Mouse (Mus musculus) CD4-positive, CD25-positive, alpha-beta regulatory T cell, adult 4 months (primary cell): Measurements from ENCODE around the gene Brd9. TPM values are rescaled to one million over a fixed set of nuclear protein-coding genes. Genes with fewer than 3 reads are reported as not detected.
"Not testable (repeated sequence)": the region's sequence is repeated elsewhere in the genome, so short reads cannot be mapped to it uniquely, and the experiment has no call there.

ENCODE experiments used
- ATAC-seq: one replicate; pipeline ENCODE4 v1.8.0; 2017
- polyA plus RNA-seq, 2 experiments: library from polyadenylated mRNA; unstranded; fragments of 100-300 nt; shearing (Covaris generic); gene quantifications; one replicate each; pipeline ENCODE4 v1.2.1; 2017

Brd9 gene
- polyA plus RNA-seq, 2 experiments from 2014 or later, result 61.9 to 72.2 TPM

- ATAC-seq, result no peak
Observed at GRCm38 (mm10) chr13:73991267-73991666, 53.7 kb downstream of the Brd9 start.

GRCm38 (mm10) chr13:73996456-73996855 lies 58.8 kb downstream of the Brd9 start:
- no peak for ATAC-seq

GRCm38 (mm10) chr13:74000519-74000918 lies 62.9 kb downstream of the Brd9 start:
- no peak for ATAC-seq

GRCm38 (mm10) chr13:74000961-74001360 lies 63.4 kb downstream of the Brd9 start:
- ATAC-seq, result no peak

- ATAC-seq, result no peak
Observed at GRCm38 (mm10) chr13:74001492-74001891, 63.9 kb downstream of the Brd9 start.

- ATAC-seq, result not testable (repeated sequence)
Observed at GRCm38 (mm10) chr13:74006881-74007280, 69.3 kb downstream of the Brd9 start.

GRCm38 (mm10) chr13:74008216-74008615 lies 70.6 kb downstream of the Brd9 start:
- not testable (repeated sequence) for ATAC-seq

GRCm38 (mm10) chr13:74008948-74009718 lies 71.5 kb downstream of the Brd9 start, which contains the start of gene Tppp:
Gene Tppp, plus strand, starts transcription at chr13:74009407.
- ATAC-seq, result peak; percentile 96

- ATAC-seq, result peak; percentile 14
Observed at GRCm38 (mm10) chr13:74009791-74010614, 72.4 kb downstream of the Brd9 start.

Other genes starting within 250 kb of the Brd9 start
- gene Slc6a19, start 232.9 kb upstream of the Brd9 start, polyA plus RNA-seq, result not detected
- gene Slc12a7, start 204.7 kb upstream of the Brd9 start, polyA plus RNA-seq, result 10 to 100 TPM; 37.2 to 50.1 TPM
- gene Nkd2, start 90.2 kb upstream of the Brd9 start, polyA plus RNA-seq, result under 1 TPM; 0.14 to 0.38 TPM
- gene Trip13, start within 50 bp of the Brd9 start, polyA plus RNA-seq, result 1 to 10 TPM; 1.2 to 2.0 TPM
- gene Zdhhc11, start 26.0 kb downstream of the Brd9 start, polyA plus RNA-seq, result not detected
- 1 to 10 TPM in 1 of 2 experiments, under 1 TPM in 1; 0.67 to 1.7 TPM for gene Tppp, start 71.6 kb downstream of the Brd9 start, polyA plus RNA-seq
- gene Cep72, start 124.5 kb downstream of the Brd9 start, polyA plus RNA-seq, result 10 to 100 TPM; 10.2 to 11.0 TPM
- gene Slc9a3, start 183.6 kb downstream of the Brd9 start, polyA plus RNA-seq, result not detected